Mouse (Mus musculus): ENCODE results near the gene Rhog.
A peak's percentile ranks its signal among the peaks of the same experiment; 100 is the strongest.
"Not testable (repeated sequence)": the region's sequence is repeated elsewhere in the genome, so short reads cannot be mapped to it uniquely, and the experiment has no call there.

Rhog gene

DNA sequence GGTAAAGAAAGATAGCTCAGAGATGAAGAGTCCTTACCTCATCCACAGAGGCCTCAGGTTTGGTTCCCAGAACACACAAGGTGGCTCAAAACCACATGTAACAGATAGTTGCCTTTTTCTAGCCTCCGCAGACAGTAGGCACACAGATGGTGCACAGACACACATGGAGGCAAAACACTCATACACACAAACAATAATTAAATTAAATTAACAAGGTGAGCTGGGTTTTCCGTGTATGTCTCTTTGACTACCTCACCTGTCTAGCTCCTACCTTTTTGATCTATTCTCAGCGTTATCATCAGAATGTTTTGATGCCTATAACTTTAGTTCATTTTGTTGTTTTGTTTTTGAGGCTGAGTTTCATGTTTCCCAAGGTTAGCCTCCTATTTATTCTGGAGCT lies at the start of gene Rhog:
Rhog (minus strand) TSS at position 101 of the 400 bp plus-strand sequence.
- DNase-seq (ENCODE audit: low read depth, low spot score), result no peak

DNA sequence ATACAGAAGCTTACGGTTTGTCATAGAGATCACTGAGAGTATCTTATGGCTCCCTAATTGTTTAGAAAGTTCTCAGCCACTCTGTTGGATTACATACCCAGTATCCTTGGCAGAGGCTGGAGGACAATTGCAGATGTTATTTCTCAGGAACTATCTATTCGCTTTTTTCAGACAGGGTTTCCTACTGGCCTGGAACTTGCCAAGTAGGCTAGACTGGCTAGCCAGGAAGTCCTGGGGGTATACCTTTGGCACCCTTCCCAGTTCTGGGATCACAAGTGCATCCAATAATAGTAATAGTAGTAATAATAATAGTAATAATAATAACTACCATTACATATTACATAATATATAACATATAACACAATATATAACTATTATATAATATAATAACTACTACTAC lies 49.7 kb upstream of the Rhog start:
- DNase-seq (ENCODE audit: low read depth, low spot score), result no peak

DNA sequence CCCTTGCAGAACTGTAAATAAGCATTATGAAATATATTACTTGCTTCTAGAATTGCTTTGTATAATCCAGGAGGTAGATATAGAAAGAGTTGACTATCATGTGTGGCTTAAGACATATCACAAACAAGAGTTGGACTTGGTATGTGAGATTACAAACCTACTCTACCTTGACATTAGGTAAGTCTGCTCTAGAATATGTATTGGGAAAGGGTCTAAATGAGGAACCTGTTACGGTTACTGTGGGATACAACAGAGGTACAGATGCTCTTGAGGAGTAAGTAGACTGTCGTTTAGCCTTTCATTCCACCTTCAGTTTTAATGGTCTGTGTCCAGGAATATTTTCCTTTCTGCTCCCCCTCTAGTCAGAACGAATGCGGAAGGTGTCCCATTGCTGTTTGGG lies 46.6 kb upstream of the Rhog start:
- DNase-seq (ENCODE audit: low read depth, low spot score), result no peak

DNA sequence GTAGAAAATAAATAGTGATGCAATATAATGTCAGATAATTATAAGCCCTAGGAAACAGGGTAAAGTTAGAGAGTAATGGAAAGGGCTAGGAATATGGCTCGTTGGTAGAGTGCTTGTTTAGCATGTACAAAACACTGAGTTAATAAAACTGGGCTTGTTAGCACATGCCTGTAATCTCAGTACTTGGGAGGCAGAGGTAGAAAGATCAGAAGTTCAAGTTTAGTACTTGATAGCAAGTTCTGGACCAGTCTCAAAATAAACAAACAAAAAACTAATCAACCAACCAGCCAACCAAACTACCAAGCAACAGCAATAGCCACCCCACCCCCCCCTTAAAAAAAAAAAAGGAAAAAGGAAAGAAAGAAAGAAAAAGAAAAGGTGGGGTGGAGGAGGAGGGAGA lies 44.9 kb upstream of the Rhog start:
- no peak for DNase-seq (ENCODE audit: low read depth, low spot score)

DNA sequence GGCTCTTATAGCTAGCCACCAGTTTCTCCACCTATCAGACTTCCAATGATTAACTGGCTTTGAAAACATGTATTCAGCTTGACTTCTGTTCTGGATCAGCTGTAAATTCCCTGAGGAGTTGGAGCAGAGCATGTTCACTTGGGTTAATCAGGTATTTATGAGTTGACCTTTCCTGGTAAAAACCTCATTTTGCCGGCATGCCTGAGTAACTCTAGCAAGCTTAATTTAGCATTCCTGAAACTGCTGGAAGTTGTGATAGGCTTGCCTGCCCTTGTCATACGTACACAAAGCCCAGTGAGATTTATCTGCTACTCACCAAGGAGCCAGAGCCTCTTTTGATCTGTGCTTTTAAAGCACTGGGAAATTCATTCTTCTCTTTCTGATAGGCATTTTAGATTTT lies 37.4 kb upstream of the Rhog start:
- peak; percentile 62 for DNase-seq (ENCODE audit: low read depth, low spot score)

DNA sequence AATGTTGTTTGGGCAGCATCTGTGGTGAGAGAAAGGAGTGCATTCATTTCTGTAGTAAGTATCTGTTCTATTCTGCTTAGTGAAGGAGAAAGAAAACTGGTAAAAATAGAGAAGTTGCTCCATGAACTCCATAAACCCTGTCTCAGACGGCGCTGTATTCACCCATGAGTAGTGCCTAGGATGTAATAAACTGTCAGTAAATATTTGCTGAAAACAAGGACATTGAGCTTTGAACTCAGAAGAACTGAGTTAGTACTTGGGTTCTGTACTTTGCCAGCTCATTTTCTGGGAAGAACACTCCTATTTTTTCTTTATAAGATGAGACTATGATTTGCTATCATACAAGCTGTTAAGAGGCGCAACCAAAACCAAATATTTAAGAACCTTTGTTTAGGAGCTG lies 36.4 kb upstream of the Rhog start:
- DNase-seq (ENCODE audit: low read depth, low spot score), result no peak

DNA sequence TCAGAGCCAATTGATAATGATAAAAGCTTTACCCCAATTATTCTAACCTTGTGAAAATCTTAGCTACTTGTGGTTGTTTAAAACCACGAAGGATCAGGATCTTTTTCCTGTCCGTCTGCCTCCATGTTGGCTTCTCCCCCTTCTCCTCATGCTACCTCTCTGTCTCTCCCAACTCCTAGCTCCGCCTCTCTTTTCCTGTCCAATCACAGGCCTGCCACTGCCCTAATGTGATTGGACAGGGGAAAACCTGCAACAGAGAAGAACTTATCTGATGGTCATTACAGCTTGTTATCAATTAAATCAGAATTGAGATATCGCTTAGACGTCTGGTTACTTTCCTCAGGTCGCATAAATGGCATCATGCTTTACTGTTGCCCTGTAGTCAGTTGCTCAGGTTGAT lies 33.6 kb upstream of the Rhog start:
- DNase-seq (ENCODE audit: low read depth, low spot score), result no peak

DNA sequence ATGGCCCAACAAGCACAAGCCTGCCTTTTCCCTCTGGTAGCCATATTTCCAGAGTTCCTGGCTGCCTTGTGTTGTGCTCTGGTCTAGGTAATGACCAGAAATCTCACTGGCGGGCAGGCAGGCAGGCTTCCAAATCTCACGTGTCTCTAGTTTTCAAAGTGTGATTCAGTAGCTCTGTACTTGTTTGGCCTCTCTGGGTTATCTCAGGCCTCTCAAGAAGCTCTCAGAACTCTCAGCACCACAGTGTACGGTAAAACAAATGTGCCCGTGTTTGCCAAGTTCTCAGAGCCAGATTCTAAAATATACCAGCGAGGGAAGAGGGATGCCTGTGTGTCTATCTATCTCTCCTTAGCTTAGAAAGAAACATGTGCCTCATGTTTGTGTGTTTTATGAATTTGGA lies 26.4 kb upstream of the Rhog start:
- DNase-seq (ENCODE audit: low read depth, low spot score), result no peak

DNA sequence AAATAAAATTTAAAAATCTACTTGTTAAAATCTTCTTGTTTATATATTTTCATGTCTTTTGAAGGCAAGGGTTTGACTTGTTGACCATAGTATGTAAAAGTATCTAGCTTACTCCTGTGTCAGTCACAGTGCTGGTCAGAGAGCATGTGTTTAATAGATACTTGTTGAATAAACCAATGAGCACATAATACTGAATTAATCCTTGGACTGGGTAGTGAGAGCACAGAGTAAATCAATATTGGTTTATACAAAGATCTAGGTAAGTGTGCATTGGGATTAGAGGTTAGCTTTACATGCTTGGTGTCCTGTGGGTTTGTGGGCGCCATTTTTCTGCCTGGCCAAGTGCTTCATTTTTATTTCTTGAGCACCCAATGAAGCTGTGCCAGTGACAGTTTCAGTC lies 25.5 kb upstream of the Rhog start:
- DNase-seq (ENCODE audit: low read depth, low spot score), result no peak

DNA sequence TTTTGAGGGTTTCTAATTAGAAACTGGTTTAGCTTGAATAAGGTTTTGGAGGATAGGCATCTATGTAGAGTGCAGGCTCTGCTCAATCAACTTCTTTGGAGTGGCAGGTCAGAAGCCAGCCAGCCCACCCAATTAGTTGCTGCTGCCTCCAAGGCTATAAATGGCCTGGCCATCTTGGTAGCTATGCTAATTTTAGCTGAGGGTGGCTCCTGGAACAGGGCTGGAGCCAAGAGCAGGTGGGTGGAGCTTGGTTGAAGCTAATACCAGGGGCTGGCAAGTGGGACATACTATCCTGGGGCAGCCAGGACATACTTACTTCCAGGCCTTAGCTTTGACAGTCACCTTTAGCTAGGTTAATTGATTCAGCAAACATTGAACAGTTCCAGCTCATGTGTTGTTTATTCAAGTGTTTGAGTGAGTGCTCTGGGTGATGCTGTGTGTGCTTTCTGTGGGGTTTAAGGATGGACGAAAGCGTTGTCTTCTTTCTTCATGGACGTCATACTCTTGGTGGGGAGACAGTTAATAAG lies 16.6 kb upstream of the Rhog start:
- DNase-seq (ENCODE audit: low read depth, low spot score), result no peak

DNA sequence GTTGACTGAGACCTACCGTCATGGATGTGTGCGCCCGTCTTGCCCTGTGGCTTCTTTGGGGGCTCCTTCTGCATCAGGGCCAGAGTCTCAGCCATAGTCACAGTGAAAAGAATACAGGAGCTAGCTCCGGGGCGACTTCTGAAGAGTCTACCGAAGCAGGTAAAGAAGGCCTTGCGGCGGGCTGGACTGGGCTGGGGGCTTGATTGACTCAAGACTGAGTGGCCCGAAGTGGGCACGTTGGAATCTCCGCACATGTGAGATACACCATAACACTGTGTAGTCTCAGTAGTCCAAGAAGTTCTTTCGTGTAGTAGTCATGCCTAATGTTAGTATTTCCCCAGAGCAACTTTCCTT lies 12.5 kb upstream of the Rhog start:
- no peak for DNase-seq (ENCODE audit: low read depth, low spot score)

DNA sequence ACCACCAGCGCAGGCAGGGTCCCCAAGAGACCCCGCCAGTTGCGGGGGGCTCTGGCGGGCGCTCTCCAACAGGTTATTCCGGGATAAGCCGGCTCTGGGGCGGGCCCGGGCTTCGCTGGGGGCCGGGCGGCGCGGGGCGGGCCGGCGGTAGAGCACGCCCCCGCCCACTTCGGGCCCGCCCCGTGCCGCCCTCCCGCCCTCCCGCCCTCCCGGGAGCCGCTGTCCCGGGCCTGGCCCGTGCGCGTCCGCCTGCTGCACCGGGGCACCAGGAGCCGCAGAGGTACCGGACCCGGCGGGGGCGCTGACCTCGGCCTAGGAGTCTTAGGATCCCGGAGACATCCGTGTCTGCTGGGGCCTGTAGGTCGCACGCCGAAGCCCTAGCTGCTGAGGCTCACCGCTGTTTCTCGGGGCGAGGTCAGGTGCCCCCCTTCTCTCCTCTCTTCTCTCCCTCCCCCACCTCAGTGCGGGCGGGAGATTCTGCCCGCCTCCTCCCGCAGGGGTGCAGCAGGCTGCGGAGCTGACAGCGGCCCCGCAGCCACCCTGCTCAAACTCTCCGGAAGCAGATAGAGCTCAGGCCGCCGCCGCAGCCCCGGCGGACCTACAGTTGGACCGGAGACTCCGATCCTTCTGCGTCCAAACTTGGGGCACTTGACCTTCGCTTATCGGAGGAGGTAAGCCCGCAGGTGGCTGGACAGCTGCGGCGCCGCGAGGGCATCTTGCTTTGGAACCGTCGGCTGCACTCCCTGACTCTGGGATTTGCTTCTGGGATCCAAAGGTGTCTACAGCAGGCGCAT lies 11.9 kb upstream of the Rhog start, which contains the start of gene Stim1:
Stim1 (plus strand) TSS at position 206 of the 794 bp plus-strand sequence.
- peak; percentile 40 for DNase-seq (ENCODE audit: low read depth, low spot score)

DNA sequence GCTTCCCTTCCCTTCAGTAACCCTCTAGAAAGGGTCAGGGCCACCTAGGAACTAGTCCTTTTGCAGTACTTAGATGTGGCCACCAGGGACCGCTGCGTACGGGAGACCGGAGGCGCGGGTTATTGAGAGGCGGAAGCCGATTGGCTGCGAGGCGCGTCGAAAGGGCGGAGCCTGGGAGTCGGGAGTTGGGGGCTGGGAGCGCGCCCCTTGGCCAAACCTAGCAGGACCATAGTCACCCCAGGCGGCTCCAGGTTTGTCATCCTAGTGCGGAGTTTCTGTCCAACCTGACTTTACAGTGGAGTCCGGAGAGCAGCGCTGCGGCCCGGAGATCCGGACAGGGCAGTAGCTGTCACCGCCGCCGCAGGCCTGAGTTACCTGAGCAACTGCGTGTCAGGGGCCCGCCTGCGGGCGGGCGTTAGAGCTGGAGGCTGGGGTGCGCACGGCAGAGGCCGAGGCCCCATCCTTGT lies 11.3 kb upstream of the Rhog start:
- DNase-seq (ENCODE audit: low read depth, low spot score), result peak; percentile 91

DNA sequence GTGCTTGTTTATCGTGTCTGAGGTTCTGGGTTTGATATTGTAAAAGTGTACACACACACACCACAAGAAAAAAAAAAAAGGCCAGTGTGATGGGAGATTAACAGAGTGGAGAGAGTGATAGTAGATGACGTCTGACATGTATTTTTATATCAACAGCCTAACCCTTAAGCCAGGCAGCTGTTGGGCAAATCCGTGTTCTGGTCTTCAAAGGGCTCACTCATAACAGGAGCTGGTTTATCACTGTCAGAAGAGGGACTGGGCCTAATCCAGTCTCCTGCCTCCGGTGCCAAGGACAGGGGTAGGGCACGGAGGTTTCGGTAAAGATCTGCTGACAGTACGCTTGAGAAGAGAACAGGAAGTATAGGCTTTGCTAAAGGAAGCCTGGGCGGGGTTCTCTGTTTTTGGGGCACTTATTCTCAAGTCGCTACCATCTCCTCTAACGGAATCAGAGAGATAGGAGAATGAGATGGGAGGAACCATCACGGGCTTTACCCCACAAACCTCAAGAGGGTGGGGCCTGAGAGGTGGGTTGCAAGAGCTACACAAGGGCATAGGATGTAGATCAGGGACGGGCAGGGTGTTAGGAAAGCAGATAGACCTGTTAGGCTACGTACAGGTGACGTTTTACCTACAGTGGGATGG lies 10.7 kb upstream of the Rhog start:
- DNase-seq (ENCODE audit: low read depth, low spot score), result no peak

DNA sequence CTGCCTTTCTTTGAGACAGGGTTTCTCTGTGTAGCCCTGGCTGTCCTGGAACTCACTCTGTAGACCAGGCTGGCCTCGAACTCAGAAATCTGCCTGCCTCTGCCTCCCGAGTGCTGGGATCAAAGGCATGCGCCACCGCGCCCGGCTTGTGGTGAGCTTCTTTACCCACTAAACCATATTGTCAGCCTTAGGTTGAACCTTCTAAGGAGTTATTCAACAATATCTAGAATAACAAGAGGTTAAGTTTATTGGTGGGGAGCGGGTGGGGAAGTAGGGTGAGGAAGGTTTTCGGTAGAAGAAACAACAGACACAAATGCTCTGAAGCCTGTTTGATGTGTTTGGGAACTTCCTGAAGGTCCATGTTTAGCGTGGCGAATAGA lies 10.2 kb upstream of the Rhog start:
- not testable (repeated sequence) for DNase-seq (ENCODE audit: low read depth, low spot score)

DNA sequence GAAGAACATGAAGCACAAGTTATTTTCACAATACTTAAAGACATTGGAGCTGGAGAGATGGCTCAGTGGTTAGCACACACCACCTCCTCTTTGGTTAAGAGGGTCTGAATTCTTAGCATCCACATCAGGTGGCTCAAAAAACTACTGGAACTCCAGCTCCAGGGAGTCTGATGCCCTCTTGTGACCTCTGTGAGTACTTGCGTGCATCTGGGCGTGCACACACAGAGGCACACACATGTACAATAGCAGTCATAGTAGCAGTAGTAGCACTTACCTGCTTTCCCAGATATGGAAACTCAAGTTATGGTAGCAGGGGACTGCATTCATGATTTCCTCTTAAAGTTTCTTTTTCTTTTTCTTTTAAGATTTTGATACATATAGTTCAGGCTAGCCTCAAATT lies 7.2 kb upstream of the Rhog start:
- DNase-seq (ENCODE audit: low read depth, low spot score), result no peak

DNA sequence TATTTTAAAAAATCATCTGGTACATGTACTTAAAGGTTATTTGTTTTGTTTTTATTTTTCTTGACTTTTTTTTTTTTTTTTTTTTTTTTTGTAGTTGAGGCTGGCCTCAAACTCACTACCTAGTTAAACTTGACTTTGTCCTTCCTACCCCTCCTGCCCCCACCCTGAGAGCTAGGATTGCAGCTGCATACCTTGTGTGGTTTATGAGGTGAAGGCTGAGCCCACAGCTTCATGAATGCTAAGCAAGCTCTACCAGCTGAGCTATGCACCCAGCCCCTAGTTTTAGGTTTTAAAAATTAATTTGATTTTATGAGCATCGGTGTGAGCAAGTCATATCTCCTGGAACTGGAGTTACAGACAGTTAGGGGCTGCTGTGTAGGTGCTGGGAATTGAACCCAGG lies 4.7 kb upstream of the Rhog start:
- no peak for DNase-seq (ENCODE audit: low read depth, low spot score)

DNA sequence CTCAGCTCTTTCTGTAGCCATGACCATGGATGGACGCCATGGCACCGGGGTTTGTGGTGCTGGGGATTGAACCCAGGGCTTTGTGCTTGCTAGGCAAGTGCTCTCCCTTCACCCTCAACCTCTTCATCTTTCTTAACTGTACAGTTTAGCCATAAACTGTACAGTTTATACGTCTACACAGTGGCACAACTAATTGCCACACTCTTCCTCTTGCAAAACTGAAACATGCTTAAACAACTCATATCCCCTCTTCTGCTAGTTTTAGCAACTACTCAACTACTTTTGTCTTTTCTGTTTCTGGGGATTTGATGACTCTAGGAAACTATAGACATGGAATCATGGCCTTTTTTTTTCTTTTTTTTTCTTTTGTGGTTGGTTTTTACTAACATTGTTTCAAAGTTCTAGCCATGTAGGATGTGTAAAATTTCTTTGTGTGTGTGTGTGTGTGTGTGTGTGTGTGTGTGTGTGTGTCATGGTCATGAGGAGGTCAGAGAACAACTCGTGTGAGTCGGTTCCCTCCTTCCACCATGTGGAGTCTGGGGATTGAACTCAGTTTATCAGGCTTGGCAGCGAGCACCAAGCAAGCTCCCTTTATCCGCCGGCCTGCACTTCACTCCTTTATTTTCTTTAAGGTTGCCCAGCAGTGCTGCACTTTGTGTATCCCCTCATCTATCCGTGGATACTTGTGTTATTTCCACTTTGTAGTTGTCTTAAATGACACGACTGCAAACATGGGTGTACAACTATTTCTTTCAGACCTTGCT lies 4.0 kb upstream of the Rhog start:
- no peak for DNase-seq (ENCODE audit: low read depth, low spot score)

DNA sequence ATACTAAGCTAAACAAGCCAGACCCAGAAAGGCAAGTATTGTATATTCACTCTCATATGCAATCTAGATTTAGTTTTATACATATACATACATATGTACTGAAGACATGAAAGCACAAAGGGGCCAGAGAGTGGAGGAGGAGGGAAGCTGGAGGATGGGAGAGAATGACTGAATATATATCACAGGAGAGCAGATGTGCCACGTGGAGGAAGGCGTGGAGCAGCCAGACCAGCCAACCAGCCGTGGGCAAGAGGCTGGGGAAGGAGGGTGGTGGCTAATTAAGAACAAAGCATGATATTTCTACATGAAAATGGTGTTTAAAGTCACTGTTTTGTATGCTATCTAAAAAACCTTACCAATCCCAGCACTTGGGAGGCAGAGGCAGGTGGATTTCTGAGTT lies 2.9 kb upstream of the Rhog start:
- DNase-seq (ENCODE audit: low read depth, low spot score), result no peak

DNA sequence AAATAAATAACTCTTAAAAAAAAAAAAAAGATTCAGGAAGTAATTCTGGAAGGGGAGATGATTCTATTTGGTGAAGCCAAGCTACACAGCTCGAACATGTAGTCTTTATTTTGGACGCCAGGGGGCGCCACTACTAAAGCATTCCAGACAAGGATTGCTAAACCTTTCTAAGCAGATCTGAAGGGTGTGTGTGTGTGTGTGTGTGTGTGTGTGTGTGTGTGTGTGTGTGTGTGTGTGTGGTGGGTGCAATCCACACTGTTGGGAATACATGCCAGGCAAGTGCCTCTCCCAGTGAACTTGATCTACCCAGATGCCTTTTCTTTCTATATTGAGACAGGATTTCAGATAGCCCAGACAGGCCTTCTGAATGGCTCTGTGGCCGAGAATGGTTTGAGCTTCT lies 2.3 kb upstream of the Rhog start:
- DNase-seq (ENCODE audit: low read depth, low spot score), result peak; percentile 69

DNA sequence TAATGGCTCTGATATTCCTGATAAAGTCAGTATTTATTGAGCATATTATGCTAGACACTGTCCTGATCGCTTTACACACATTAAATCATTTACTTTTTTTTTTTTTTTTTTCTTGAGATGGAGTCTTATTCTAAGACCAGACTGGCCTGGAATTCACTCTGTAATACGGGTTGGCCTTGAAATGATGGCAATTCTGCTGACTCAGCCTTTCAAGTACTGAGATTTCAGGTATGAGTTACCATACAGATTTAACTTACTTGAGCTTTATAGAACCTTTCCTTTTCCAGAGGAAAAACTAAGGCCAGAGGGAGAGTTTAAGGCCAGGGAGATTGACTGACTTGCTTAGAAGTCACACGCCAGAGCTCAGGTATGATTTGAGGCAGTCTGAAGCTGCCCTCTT lies 782 bp upstream of the Rhog start:
- DNase-seq (ENCODE audit: low read depth, low spot score), result no peak

DNA sequence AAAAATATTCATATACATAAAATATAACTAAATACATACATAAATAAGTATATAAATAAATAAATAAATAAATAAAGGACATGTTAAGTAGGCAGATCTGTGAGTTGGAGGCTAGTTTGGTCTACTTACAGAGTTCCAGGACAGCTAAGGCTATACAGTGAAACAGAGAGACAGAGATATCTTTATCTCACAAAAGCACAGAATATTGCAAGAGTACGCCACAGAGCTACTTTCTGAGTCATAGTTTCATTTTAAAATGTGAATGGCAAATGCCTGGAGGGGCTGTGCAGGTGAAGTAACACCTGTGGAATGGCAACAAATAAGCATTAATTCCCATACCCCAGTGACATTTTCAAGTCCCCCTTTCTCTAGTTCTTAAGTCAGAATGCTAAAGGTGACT lies 2.2 kb downstream of the Rhog start:
- no peak for DNase-seq (ENCODE audit: low read depth, low spot score)
